Mouse (Mus musculus) spleen, adult 2 months (tissue): ENCODE data around the gene Sema6d. TPM values are rescaled to one million over a fixed set of nuclear protein-coding genes. Genes with fewer than 3 reads are reported as not detected.

Experiments used
- DNase-seq, 2 experiments: peaks; one replicate each; pipeline versions ENCODE4 v3.0.0 to v3.0.0-alpha.2; 2012 to 2021; ENCODE audit warnings: low spot score in 2 of 2, low read depth in 1 of 2
- H3K27ac ChIP-seq: fragments of 200-500 bp; 2 replicates; pipeline ENCODE4 v1.5.1; 2012; ENCODE audit warnings: low read length, inconsistent platforms; ENCODE audit not compliant: insufficient read depth
- H3K27me3 ChIP-seq: fragments of 200-500 bp; 2 replicates; pipeline ENCODE4 v1.6.1; 2012; ENCODE audit warnings: mild to moderate bottlenecking, moderate library complexity, low read length, inconsistent platforms; ENCODE audit not compliant: control insufficient read depth, insufficient read depth
- H3K36me3 ChIP-seq: fragments of 200-500 bp; 2 replicates; pipeline ENCODE4 v1.6.1; 2012; ENCODE audit warnings: mild to moderate bottlenecking, low read length, inconsistent platforms; ENCODE audit not compliant: control insufficient read depth, insufficient read depth
- H3K4me1 ChIP-seq: fragments of 200-500 bp; 2 replicates; pipeline ENCODE4 v1.6.1; 2011; ENCODE audit warnings: inconsistent platforms; ENCODE audit not compliant: control insufficient read depth, insufficient read depth, insufficient read length
- H3K4me3 ChIP-seq: fragments of 200-500 bp; 2 replicates; pipeline ENCODE4 v1.5.1; 2011; ENCODE audit warnings: mild to moderate bottlenecking, inconsistent platforms; ENCODE audit not compliant: insufficient read depth, insufficient read length; ENCODE audit errors: extremely low read depth
- CTCF ChIP-seq: fragments of 200-500 bp; IDR thresholded peaks from 2 replicates; pipeline ENCODE4 v1.5.1; 2011; ENCODE audit warnings: mild to moderate bottlenecking, inconsistent platforms; ENCODE audit not compliant: insufficient read depth, insufficient read length, insufficient replicate concordance; ENCODE audit errors: extremely low read depth
- POLR2A ChIP-seq: fragments of 200-500 bp; IDR thresholded peaks from 2 replicates; pipeline ENCODE4 v1.6.1; 2011; ENCODE audit warnings: low read depth, low read length, inconsistent platforms
- WGBS: fragments of 180-500 bp; shearing (Covaris S2); methylation state at CpG from one replicate; pipeline ENCODE4 v1.1.7; 2018; 5-methylcytosine and 5-hydroxymethylcytosine counted together
- polyA plus RNA-seq: library from polyadenylated mRNA; depleted of rRNA; stranded (reverse); fragments of >200 nt; gene quantifications from 2 replicates; pipeline ENCODE4 v1.2.3, GENCODE M21; 2012

Gene Sema6d
- polyA plus RNA-seq, 1 experiment = 8.9 TPM

- H3K36me3 ChIP-seq = no peaks in the 10 kb centered on the region
- no peak overlapping the region for H3K27ac ChIP-seq
- no peak overlapping the region for H3K4me3 ChIP-seq
- no peak for TF ChIP-seq CTCF
- no peak for TF ChIP-seq POLR2A
- DNase-seq = no peak
- 29% methylated on average over 1 of the region's 1 CpGs for WGBS
- no peaks in the 10 kb centered on the region for H3K27me3 ChIP-seq
- H3K4me1 ChIP-seq = no peaks in the 10 kb centered on the region
These were observed 296.0 kb downstream of the Sema6d start for GRCm38 (mm10) chr2:124385722-124386121.

DNA sequence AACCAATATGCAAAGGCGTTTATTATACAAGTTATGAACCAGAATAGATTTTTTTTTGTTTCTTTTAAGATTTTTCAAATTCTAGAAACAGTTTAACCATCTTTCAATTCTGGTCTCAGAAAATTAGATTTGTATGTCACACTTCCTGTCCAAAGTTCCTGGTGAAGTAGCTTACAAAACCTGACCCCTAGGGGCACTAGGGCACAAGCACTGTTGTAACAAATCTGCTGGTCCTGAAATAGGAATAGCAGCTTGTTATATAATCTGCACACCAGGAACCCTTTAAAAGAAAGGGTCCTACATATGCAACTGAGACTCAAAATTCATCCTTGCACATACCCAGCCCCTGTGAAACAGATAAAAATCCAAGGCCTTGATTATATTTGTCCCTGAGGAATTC, 298.5 kb downstream of the Sema6d start:
- 89% methylated on average over 1 of the region's 1 CpGs for WGBS
- H3K4me3 ChIP-seq = no peak overlapping the region
- no peaks in the 10 kb centered on the region for H3K27me3 ChIP-seq
- H3K27ac ChIP-seq = no peak overlapping the region
- TF ChIP-seq CTCF = no peak
- TF ChIP-seq POLR2A = no peak
- DNase-seq = no peak
- H3K4me1 ChIP-seq = no peaks in the 10 kb centered on the region
- no peaks in the 10 kb centered on the region for H3K36me3 ChIP-seq

DNA sequence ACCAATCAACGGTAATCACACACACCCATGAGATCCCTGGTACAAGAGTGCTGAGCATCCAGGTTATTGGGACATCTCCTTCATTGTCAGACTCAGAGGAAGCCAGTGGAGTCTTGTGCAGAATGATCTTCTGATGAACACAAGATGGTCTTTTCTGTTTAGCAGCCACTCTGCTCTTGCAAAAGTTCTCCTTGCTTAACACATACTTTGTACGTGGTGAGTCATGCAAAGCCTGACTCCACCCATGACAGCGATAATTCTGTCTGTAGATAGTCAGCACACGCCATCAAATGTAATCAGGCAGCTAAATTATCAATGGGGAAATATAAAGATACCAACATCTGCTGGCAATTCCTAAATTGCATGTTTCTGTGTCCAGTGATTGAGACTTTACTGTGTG, 307.0 kb downstream of the Sema6d start:
- Histone ChIP-seq H3K4me3 (no peak overlapping the region), H3K27ac (no peak overlapping the region), H3K36me3 (no peaks in the 10 kb centered on the region), H3K4me1 (no peaks in the 10 kb centered on the region), H3K27me3 (no peaks in the 10 kb centered on the region)
- DNase-seq = no peak
- 78% methylated on average over 4 of the region's 4 CpGs for WGBS
- TF ChIP-seq POLR2A = no peak
- no peak for TF ChIP-seq CTCF

DNA sequence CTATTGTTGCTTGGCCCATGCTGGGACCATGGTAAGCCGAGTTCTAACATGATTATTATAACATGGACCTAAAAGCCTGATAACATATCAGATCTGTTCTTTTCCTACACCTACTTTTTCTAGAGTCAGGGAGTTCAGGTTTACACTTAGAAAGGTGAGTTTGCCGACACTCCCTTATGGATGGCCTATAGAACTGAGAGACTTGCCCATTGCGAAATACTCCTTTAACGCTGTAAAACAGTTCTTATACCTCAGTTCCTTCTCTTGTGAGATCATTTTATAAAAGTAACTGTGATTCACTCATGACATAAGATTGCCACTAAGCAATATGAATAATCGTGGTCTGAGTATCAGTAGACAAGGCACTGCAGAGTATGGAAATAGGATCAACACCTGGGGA, 307.5 kb downstream of the Sema6d start:
- Histone ChIP-seq H3K27ac (no peak overlapping the region), H3K27me3 (no peaks in the 10 kb centered on the region), H3K4me3 (no peak overlapping the region), H3K4me1 (no peaks in the 10 kb centered on the region), H3K36me3 (no peaks in the 10 kb centered on the region)
- 88% methylated on average over 5 of the region's 5 CpGs for WGBS
- no peak for DNase-seq
- no peak for TF ChIP-seq POLR2A

DNA sequence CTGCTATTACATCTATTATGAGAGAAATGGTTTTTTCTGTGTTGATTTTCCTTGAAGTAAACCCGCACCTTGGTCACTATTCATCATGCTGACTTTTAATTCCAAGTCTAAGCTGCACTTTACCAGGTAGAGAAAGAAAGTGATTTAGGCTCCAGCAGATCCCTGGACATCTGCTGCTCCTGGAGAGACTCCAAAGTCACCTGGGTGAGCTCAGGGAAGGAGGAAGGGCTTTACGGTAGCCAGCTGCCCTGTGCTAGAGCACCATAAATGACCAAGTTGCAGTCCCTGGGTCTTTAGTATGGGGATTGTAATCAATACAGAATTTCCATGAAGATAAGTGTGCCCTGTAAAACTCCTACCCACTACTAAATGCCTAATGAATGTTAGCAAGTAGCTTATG, 309.8 kb downstream of the Sema6d start:
- no peak for TF ChIP-seq CTCF
- TF ChIP-seq POLR2A = no peak

GRCm38 (mm10) chr2:124401727-124402380, 312.1 kb downstream of the Sema6d start:
- no peak overlapping the region for H3K4me3 ChIP-seq
- H3K4me1 ChIP-seq = no peaks in the 10 kb centered on the region
- TF ChIP-seq CTCF (no peak), POLR2A (no peak)
- DNase-seq = no peak
- no peaks in the 10 kb centered on the region for H3K27me3 ChIP-seq
- no peaks in the 10 kb centered on the region for H3K36me3 ChIP-seq
- WGBS = 82% methylated on average over 6 of the region's 6 CpGs
- no peak overlapping the region for H3K27ac ChIP-seq

More for the DNA sequence above, 309.8 kb downstream of the Sema6d start:
- 90% methylated on average over 2 of the region's 2 CpGs for WGBS
- H3K27me3 ChIP-seq = no peaks in the 10 kb centered on the region
- DNase-seq = no peak
- no peak overlapping the region for H3K4me3 ChIP-seq
- no peak overlapping the region for H3K27ac ChIP-seq
- H3K36me3 ChIP-seq = no peaks in the 10 kb centered on the region
- no peaks in the 10 kb centered on the region for H3K4me1 ChIP-seq

GRCm38 (mm10) chr2:124403571-124403970, 313.8 kb downstream of the Sema6d start:
- no peak overlapping the region for H3K4me3 ChIP-seq
- no peak for DNase-seq
- H3K36me3 ChIP-seq = no peaks in the 10 kb centered on the region
- H3K4me1 ChIP-seq = no peaks in the 10 kb centered on the region
- H3K27ac ChIP-seq = no peak overlapping the region
- no peaks in the 10 kb centered on the region for H3K27me3 ChIP-seq
- WGBS = 86% methylated on average over 8 of the region's 8 CpGs
- no peak for TF ChIP-seq POLR2A
- TF ChIP-seq CTCF = no peak

DNA sequence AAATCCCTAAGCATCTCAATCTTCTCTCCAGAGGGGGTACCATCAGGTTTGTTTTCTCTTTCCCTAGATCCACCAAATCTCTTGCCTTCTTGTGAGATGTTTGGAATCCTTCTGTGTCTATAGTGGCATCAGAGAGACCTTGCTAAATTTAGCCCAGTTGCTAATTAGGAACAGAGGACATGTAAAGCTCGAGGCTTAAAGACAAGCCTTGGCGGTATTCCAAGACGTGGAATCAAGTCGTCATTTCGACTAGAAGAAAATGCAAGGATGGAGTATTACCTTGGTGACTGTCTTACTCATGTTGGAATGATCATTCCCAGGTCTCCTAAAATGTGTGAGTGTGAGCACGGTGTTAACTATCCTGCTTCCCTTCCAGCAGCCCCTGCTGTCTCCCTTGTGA, 314.2 kb downstream of the Sema6d start:
- no peak for TF ChIP-seq POLR2A
- no peak for TF ChIP-seq CTCF
- DNase-seq = no peak
- Histone ChIP-seq H3K36me3 (no peaks in the 10 kb centered on the region), H3K27me3 (no peaks in the 10 kb centered on the region), H3K4me3 (no peak overlapping the region), H3K27ac (no peak overlapping the region), H3K4me1 (no peaks in the 10 kb centered on the region)
- 75% methylated on average over 6 of the region's 6 CpGs for WGBS
